Mouse (Mus musculus) mesoderm, embryonic 11.5 days (tissue): ENCODE measurements around the gene Lsm10.
A peak's percentile ranks its signal among the peaks of the same experiment; 100 is the strongest.

ENCODE experiments used
- DNase-seq: peaks from one replicate; pipeline ENCODE4 v3.0.0-alpha.2; 2012; ENCODE audit warnings: low read depth, low spot score

The Lsm10 gene

GRCm38 (mm10) chr4:126096464-126097111 lies at the start of gene Lsm10:
Gene Lsm10 (plus strand): TSS chr4:126096623.
- peak; percentile 96 for DNase-seq

- DNase-seq: peak; percentile 94
Observed at GRCm38 (mm10) chr4:126046851-126047585, 49.4 kb upstream of the Lsm10 start, which contains the start of gene Mrps15. Gene Mrps15 (plus strand): TSS chr4:126046925.

GRCm38 (mm10) chr4:126051617-126052016 lies 44.8 kb upstream of the Lsm10 start:
- DNase-seq: no peak

DNA sequence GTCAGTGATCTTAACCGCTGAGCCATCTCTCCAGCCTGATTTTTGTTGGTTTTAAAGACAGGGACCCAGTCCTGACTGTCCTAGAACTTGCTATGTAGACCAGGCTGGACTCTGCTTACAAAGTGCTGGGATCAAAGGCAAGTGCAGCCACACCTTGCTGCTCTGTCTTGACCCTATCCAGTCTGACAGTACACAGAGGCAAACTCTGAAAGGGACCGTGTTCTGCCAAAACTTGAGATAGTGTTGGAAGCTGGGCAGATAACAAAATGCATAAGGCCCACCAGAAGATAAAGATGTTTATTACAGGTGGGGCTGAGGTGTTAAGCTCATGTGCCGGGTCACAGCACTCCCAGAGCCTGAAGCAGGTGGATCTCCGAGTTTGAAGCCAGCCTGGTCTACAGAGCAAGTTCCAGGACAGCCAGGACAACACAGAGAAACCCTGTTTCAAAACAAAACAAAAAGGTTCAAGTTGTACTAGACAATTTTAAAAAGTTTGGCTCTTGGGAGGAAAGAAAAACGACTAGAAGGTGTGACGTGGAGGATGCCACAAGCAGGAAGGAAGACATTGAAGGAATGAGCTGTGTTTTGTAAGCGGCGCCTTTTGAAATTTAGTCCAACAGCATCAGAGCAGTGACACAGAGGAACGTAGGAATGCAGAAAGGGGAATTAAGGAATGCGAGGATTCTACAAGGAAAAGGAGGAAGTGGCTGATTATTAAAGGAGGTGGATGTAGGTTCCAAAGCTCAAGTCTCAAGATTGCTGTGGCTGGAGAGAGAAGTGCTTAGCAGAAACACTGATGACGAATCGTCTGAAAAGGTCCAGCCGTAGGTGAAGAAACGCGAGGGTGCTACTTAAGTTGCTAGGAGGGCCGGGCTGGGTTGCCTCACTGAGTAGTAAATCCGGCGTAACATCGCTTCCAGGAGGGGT lies 39.0 kb upstream of the Lsm10 start:
- no peak for DNase-seq

DNA sequence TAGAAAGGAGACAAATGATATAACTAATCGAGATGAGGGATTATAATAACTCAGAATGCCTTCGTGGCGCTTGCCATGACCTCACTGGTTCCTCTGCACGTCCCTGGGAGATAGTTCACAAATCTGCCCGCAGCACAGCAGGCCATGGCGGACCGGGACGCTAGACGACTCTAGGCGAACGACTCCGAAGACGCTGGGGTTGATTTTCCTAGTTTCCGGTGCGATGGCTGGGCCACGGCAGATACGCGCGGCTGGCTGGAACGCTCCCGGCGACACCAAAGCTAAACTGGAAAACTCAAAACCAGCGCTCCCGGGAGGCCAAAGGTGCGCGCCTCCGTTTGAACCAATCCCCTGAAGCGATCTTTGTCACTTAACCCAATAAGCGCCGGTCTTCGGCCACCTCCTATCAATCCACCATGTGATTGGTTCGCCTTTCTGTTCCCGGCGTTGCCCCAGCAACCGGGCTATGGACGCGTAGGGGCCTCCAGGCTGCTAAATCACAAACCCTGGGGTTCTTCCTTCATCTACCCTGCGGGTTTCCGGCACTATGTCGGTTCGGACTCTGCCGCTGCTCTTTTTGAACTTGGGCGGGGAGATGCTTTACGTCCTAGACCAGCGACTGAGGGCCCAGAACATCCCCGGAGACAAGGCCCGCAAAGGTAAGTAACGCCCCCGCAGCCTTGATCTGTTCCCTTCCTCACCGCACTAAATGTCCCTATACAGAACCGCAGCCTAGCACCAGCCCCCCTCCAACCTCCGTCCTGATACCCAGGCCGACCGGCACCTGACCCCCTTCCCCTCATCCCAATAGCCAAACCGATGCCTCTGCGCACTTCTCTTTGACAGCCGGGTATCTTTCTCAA lies 38.1 kb upstream of the Lsm10 start, which contains the start of gene Oscp1:
Gene Oscp1, plus strand, starts transcription at position 432 of the 863 bp plus-strand sequence.
- DNase-seq: peak; percentile 95

DNA sequence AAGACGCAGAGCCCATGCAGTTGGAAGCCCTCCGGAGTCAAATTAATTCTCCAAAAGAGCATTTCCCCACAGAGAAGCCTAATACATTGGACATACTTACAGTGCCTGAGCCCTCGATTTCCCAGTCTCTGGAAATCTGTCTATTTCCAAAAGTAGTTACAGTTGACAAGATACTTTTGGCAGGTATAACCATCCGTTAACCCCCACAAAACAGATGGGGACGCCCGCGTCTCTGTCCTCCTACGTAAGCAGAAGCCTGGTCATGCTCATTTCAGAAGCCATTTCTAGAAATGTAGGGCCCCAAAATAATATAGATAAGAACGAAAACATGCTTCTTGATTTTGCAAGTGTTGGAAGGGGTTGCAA lies 37.4 kb upstream of the Lsm10 start:
- DNase-seq: no peak

- peak; percentile 47 for DNase-seq
Observed at GRCm38 (mm10) chr4:126062856-126063255, 33.6 kb upstream of the Lsm10 start.

GRCm38 (mm10) chr4:126065241-126065640 lies 31.2 kb upstream of the Lsm10 start:
- no peak for DNase-seq

DNA sequence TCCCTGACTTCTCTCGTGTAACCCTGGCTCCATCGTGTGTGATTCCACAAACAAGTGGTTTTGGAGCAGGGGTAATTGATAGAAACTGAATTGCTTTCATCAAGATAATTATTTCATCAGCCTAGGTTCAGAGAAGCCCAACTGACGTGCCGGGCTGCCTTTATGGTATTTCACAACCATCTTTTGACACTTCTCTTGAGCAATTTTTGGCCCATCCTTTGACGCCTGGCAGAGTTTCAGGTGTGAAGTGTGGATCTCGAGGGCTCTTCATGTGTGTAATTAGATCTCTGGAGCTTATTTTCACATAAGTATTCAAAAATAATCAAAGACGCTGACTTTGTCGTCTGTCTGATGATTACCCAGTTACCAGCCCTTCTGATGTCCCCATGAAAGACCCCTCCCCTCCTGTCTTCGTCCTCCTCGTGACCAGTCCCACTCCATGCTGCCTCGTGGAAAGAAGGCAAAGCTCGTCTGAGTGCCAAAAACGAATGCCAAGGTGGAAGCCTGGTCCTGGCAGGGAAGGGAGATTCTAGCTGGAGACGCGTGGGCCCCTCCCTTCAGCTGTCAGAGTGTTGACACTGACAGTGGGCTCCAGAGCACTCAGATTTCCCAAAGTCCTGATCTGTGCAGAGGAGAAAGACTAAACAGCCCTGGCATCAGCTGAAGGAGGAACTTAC lies 28.9 kb upstream of the Lsm10 start:
- DNase-seq: no peak

GRCm38 (mm10) chr4:126068842-126069241 lies 27.6 kb upstream of the Lsm10 start:
- DNase-seq: no peak

DNA sequence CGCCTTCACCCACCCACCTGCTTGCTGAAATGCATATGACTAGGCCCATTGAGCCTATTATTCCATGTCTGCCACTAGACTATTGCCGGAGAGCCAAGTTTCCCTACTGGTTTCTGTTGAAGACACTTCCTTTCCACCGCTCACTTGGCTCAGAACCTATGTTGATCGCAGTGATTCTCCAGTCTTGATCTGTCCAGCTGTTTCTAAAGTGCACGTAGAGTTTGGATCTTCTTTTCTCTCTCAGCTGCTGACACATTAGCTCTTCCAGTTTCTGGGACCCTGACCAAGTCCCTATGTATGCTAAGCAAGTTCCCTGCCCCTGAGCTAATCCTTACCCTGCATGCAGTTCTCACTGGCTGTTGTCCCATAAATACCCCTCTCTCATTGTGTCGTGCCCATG lies 18.6 kb upstream of the Lsm10 start:
- no peak for DNase-seq

- DNase-seq: no peak
Observed at GRCm38 (mm10) chr4:126079266-126079665, 17.2 kb upstream of the Lsm10 start.

DNA sequence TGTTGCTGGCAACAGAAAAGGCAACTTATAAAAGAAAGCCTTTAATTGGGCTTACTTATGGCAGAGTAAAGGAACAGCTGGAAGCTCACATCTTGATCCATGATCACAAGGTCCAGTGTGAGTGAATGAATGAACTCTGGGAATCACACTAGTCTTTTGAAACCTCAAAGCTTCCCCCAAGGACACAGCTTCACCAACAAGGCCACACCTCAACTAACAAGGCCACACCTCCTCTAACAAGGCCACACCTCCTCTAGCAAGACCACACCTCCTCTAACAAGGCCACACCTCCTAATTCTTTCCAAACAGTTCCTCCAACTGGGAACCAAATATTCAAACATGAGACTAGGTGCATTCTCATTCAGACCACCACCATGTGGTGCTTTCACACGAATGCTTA lies 14.8 kb upstream of the Lsm10 start:
- DNase-seq: no peak

GRCm38 (mm10) chr4:126083021-126083420 lies 13.4 kb upstream of the Lsm10 start:
- DNase-seq: no peak

DNA sequence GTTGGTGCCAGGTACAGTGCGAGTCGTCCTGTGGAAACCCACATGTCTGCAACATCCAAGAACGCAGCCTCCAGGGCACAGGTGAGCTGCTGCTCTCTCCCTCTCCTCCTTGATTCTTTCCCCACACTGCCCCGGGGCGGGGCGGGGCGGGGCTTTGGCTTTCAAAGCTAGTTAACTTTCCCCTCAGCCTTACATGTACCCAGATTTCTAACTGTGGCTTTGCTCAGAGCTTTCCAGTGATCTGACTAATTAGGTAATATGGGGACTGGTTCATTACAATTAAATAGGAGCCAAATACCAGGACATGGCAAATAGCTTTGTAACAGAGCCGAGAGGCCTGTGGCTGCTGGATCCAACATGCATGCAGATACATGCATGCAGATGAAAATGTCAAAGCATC lies 12.0 kb upstream of the Lsm10 start:
- DNase-seq: no peak

- DNase-seq: peak; percentile 89
Observed at GRCm38 (mm10) chr4:126085996-126086576, 10.3 kb upstream of the Lsm10 start.

GRCm38 (mm10) chr4:126090101-126090847 lies 6.1 kb upstream of the Lsm10 start:
- no peak for DNase-seq

DNA sequence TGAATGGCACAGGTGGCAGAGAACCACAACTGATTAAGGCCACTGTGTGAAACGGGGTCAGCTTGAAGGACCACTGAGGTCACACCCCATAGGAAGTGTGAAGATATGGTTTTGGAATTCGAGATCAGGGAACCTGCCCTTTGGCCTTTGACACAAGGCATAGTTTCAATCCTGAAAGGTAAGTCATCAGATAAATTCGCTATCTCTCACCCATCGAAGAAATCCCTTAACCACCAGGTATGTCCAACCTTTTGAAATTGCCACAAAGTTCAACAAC lies 5.6 kb upstream of the Lsm10 start:
- no peak for DNase-seq

DNA sequence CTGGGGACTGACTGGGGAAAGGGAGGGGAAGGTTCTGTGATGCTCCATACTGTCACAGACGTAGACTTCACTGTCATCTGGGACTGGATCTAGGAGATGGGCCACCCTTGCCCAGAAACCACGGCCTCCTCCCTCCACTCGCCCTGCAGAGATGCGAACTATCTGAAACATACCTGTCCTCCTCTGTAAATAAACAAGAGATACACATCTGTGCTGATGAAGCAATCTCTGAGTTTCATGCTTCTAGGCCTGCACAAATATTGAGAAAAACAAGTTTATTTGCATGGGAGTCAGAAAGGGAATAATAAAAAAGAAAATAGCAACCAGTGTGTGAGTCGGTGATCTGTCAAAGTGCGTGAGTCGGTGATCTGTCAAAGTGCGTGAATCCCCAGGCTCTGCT lies 4.5 kb upstream of the Lsm10 start:
- no peak for DNase-seq
